Mouse (Mus musculus) right cerebral cortex, postnatal 10 days (tissue): ENCODE measurements around the gene Enoph1.

ENCODE experiments used
- DNase-seq, 2 experiments: peaks; one replicate each; pipeline ENCODE4 v3.0.0; 2021; ENCODE audit warnings: low spot score in 2 of 2

The Enoph1 gene

GRCm38 (mm10) chr5:100079040-100079930, 39.5 kb downstream of the Enoph1 start:
- DNase-seq = no peak

GRCm38 (mm10) chr5:100079931-100080275, 40.1 kb downstream of the Enoph1 start:
- DNase-seq = no peak

DNA sequence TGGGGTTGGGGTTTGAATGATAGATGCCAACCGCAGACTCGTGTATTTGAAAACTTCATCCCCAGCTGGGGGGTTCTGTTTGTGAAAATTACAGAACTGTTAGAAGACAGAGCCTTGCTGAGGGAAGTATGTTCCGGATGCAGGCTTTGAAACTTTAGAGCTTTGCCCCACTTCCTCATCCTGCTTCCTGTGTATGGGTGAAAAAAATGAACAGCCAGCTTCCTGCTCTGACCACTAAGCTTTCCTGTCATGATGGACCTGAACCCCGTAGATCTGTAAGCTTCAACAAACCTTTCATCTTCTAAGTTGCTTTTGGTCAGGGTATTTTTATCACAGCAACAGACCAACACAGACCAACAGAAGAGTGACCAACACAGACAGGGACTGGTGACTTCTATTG, 42.2 kb downstream of the Enoph1 start:
- no peak for DNase-seq

DNA sequence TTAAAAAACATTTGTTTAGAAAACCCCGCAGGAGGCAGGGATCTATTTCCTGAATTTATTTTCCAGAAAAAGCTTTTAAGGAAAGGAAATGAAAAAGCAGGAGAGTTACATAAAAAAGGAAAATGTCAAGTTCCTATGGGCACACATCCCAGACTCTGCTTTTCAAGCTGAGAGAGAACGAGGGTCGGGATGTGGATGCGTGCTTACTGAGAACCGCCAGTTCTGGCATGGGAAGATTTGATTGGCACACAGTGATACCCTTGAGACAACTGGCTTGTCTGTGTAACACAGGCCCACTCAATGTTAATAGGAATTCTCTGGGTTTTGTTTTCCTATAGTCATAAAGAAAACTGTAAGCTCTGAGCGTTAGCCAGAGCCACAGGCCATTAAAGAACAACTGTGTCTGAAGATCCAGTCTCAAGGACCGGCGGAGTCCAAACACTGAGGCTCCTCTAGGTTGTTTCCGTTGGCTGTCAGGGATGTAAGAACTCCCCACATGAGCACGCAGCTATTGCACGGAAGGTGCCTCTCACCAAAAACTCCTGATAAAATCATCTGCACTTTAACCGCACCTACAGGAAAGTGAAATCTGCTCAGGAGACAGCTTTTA, 44.3 kb downstream of the Enoph1 start:
- DNase-seq = no peak

GRCm38 (mm10) chr5:100085097-100085496, 45.3 kb downstream of the Enoph1 start:
- DNase-seq = no peak

GRCm38 (mm10) chr5:100090515-100091262, 50.9 kb downstream of the Enoph1 start:
- DNase-seq = no peak

GRCm38 (mm10) chr5:100091263-100091594, 51.4 kb downstream of the Enoph1 start:
- no peak for DNase-seq

- DNase-seq = no peak
Observed at GRCm38 (mm10) chr5:100091602-100092001, 51.8 kb downstream of the Enoph1 start.

DNA sequence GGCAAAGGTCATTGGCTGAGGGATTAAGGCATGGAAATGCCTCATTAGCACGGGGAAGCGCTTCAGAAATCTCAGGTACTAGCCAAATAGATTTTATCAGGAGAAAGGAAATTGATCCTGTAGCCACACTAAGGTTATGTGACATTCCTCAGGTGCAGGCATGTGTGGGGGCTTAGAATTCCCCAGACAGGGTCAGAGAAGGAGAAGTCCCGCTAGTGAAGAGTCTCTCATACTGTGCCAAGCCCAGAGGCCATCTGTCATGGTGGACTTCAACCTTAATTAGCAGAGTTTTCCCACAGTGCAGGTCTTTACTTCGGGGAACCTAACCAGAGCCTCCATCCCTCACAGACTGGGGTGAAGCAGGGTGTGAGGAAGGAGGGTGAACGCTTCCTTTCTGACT, 57.2 kb downstream of the Enoph1 start:
- no peak for DNase-seq

DNA sequence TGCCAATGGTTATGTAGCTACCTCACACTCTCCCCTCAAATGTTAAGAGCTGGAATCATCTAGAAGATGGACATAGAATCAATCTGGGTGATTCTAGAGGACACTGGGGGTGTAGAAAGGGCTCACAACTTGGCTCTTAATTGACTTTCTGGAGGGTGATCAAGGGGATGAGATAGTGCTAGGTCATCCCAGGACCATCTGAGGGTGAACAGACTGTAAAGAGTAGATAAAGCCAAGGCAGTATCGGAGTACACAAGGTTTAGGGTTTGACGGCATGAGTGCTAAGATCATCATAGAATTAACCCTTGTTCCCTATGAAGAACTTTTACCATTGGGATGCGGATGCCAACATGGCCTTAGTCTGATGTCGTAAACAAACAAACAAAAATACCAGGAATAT, 58.2 kb downstream of the Enoph1 start:
- no peak for DNase-seq

DNA sequence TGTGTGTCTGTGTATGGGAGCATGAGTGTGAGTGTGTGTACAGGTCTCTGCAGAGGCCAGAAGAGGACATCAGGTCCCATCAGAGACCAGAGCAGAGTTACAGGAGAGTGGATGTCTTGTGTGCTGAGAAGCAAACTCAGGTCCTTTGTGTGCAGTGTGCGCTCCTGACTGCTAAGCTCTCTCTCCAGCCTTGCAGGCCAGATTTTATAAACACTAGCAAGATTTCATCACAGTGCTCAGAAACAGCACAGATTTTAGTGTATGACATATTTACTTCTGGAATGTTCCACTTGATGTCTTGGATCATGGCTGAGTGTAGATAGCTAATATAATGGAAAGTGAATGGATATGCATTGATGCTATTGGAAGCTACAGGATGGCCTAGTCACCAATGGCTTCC, 62.6 kb downstream of the Enoph1 start:
- DNase-seq = no peak

- DNase-seq = peak; percentile 81 to 91
Observed at GRCm38 (mm10) chr5:100108866-100109265, 69.1 kb downstream of the Enoph1 start.

DNA sequence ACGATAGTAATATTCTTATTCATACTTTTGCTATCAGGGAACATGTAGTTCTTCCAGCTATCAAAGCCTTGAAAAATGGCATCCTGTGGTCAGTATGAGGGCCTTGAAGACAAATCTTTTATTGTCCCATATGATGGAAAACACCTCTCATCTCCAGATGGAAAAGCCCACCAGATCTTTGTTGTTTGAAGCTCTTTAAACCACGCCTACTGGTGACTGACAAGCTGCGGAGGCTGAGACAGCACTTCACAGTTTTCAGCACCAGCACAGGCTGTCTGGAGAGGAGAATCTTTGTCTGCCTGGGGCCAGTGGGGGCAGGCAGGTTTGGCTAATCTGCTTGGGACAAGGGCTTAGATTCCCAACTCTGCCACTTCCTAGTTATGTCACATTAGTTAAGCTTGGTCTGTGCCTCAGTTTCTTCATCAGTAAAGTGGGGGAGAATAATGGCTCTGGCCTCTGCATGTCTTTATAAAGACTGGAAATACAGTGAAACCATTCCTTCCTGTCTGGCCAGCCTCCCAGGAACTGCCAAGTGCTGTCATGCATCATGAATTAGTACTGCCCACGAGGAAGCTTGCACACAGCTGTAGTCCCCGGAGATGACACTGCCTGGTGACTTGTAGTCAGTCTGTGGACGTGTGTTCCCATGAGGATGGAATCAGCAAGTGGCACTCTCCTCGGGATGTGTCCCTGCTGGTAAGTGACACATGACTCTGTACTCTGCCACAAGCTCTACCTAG, 69.9 kb downstream of the Enoph1 start:
- DNase-seq = peak; percentile 49 to 59

DNA sequence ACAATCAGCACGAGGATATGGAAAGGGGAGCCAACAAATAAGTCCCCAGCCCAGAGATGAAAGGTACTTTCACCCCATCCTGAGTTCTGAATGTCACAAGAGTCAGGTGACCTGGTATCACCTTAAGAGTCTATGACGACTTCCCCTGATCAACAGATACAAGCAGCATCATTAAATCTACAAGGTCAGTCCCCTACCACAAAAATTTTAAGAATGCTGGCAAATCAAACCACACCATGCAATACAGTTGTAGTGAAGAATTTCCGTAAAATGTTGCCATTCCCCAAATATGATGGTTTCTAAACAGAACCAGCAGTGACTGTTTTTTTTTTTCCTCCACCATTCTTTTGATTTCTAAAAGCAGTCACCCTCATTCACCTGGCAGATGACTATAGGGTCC, 70.8 kb downstream of the Enoph1 start:
- DNase-seq = peak in 1 of 2 experiments; percentile 11

DNA sequence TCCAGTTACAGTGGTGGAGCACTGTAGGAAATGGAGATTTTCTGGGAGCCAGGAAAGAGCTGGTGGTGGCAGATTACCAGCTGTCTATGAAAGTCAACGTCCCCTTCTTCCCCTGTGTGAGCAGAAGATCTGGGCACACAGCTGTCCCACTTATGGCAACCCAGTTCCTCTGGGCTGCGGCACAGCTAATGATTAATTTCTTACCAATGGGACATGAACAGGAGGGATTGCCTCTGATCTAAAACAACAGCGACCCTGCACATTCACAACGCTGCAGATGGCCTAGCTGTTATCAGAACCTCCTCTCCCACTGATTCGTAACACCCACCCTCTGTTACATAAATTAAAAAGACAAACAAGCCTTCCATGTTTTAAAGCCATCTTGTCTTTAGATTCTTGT, 73.6 kb downstream of the Enoph1 start:
- DNase-seq = peak; percentile 14 to 23
